Mouse (Mus musculus): ENCODE data around the gene Car15.

The Car15 gene

GRCm38 (mm10) chr16:17833321-17833680 is 4.9 kb downstream of the Car15 start:
- DNase-seq (ENCODE audit: low read depth): no peak

GRCm38 (mm10) chr16:17832821-17833220 is 5.3 kb downstream of the Car15 start, which contains the start of gene B830017H08Rik:
TSS of gene B830017H08Rik (plus strand) at chr16:17833121.
- no peak for DNase-seq (ENCODE audit: low read depth)

GRCm38 (mm10) chr16:17831781-17832180 is 6.4 kb downstream of the Car15 start:
- DNase-seq (ENCODE audit: low read depth): no peak

GRCm38 (mm10) chr16:17830385-17831178 is 7.6 kb downstream of the Car15 start:
- no peak for DNase-seq (ENCODE audit: low read depth)

GRCm38 (mm10) chr16:17828867-17829266 is 9.3 kb downstream of the Car15 start:
- DNase-seq (ENCODE audit: low read depth): no peak

GRCm38 (mm10) chr16:17828229-17828628 is 9.9 kb downstream of the Car15 start:
- DNase-seq (ENCODE audit: low read depth): no peak

GRCm38 (mm10) chr16:17826500-17826899 is 11.7 kb downstream of the Car15 start:
- DNase-seq (ENCODE audit: low read depth): no peak

- no peak for DNase-seq (ENCODE audit: low read depth)
These were observed 21.6 kb downstream of the Car15 start for GRCm38 (mm10) chr16:17816528-17816927.

- peak; percentile 93 for DNase-seq (ENCODE audit: low read depth)
These were observed 22.5 kb downstream of the Car15 start for GRCm38 (mm10) chr16:17815411-17816402.

GRCm38 (mm10) chr16:17813173-17813572 is 25.0 kb downstream of the Car15 start:
- DNase-seq (ENCODE audit: low read depth): peak; percentile 4

- DNase-seq (ENCODE audit: low read depth): peak; percentile 70
These were observed 26.0 kb downstream of the Car15 start for GRCm38 (mm10) chr16:17812120-17812519.

GRCm38 (mm10) chr16:17809711-17810110 is 28.5 kb downstream of the Car15 start:
- DNase-seq (ENCODE audit: low read depth): no peak

- no peak for DNase-seq (ENCODE audit: low read depth)
These were observed 29.0 kb downstream of the Car15 start for GRCm38 (mm10) chr16:17809125-17809524.

- peak; percentile 94 for DNase-seq (ENCODE audit: low read depth)
These were observed 30.8 kb downstream of the Car15 start for GRCm38 (mm10) chr16:17807192-17808009.

- DNase-seq (ENCODE audit: low read depth): no peak
These were observed 31.5 kb downstream of the Car15 start for GRCm38 (mm10) chr16:17806581-17807191.

GRCm38 (mm10) chr16:17804982-17805381 is 33.2 kb downstream of the Car15 start:
- DNase-seq (ENCODE audit: low read depth): no peak

GRCm38 (mm10) chr16:17804449-17804912 is 33.7 kb downstream of the Car15 start:
- peak; percentile 65 for DNase-seq (ENCODE audit: low read depth)

- DNase-seq (ENCODE audit: low read depth): peak; percentile 30
These were observed 34.3 kb downstream of the Car15 start for GRCm38 (mm10) chr16:17803675-17804448.

GRCm38 (mm10) chr16:17802839-17803674 is 35.1 kb downstream of the Car15 start:
- peak; percentile 46 for DNase-seq (ENCODE audit: low read depth)

- DNase-seq (ENCODE audit: low read depth): no peak
These were observed 35.7 kb downstream of the Car15 start for GRCm38 (mm10) chr16:17802456-17802838.

Data from naive thymus-derived CD4-positive, alpha-beta T cell, adult 2 months (primary cell).